Mouse (Mus musculus) A20 (cell line): Measurements from ENCODE around the gene Ints7.

Experiments
- DNase-seq: peaks from one replicate; pipeline ENCODE4 v3.0.0-alpha.2; 2011; ENCODE audit warnings: low read depth, low spot score

Ints7 gene

GRCm38 (mm10) chr1:191632511-191633095 lies 57.2 kb downstream of the Ints7 start:
- no peak for DNase-seq

DNA sequence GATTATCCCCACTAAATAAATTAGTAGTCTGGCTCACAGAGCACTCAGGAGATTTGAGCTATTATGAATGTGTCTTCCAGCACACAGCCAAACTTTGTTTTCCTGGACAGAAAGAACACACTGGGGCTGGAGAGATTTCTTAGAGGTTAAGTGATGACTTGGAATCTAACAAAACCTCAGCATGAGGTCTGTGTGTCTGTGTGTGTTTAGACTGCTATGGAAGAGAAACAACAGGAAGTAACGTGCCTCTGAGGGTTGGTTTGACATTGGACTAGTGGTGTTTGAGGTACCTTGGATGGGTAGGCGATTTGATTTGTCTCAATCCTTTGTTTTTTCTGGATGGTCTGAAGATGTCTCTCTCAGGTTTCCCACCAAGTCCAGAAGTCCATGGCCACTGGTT lies 58.7 kb downstream of the Ints7 start:
- DNase-seq, result no peak

- DNase-seq, result no peak
Observed at GRCm38 (mm10) chr1:191638404-191638803, 63.0 kb downstream of the Ints7 start.

- DNase-seq, result no peak
Observed at GRCm38 (mm10) chr1:191639200-191639807, 63.9 kb downstream of the Ints7 start.

GRCm38 (mm10) chr1:191640146-191640545 lies 64.7 kb downstream of the Ints7 start:
- DNase-seq, result no peak

- DNase-seq, result no peak
Observed at GRCm38 (mm10) chr1:191640848-191641247, 65.4 kb downstream of the Ints7 start.

DNA sequence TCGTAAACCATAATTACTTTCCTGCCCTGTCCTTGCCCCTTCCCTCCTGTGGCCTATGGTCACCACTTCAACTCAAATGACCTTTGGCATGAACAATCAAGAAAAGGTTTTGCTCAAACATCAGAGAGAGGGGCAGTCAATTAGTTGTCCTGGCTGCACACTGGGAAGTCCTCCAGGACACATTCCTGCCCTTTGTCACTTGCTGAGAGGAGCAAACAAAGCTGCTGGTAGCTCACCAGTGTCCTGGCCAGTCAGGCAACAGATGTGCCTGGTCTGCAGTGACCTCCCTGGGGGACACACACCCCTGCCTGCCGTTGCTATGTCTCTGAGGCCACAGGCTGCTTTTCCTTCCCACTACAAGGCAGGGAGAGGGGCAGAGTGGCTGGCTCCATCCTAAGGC lies 66.0 kb downstream of the Ints7 start:
- no peak for DNase-seq

DNA sequence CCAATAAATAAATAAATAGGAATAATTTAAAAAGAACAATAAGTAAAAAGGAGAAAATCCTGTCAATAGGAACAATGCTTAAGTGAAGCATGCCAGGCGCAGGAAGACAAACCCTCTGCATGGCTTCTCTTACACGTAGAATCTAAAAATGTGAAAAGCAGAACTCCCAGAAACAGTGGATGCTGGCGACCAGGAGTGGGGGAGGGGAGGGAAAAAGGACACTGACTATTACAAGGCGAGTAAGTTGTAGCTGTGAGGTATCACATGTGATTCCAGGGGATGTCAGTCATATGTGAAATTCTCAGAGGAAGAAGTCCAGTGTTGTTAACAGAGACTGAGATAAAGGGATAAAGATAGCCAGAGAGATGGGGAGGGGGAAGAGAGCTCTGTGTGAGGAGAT lies 67.5 kb downstream of the Ints7 start:
- DNase-seq, result no peak

GRCm38 (mm10) chr1:191645921-191646320 lies 70.5 kb downstream of the Ints7 start:
- no peak for DNase-seq

DNA sequence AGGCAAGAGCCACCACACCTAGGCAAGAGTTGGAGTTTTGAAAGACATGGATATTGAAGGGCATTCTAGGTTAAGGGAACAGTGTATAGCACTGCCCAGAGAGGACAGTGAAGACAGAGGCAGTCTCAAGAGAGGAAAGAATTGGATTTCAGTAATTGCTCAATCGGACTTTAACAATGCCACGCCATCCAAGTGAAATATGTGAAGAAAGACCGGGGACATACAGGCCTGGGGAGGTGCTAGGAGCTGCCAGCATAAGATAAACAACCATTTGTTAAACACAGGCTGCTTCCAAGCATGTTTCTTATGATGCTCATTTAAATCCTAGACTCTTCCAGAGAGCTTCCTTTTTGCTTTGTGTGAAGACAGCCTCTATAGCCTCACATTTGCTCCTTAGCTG lies 72.2 kb downstream of the Ints7 start:
- no peak for DNase-seq

GRCm38 (mm10) chr1:191659441-191659840 lies 84.0 kb downstream of the Ints7 start:
- no peak for DNase-seq

- peak; percentile 68 for DNase-seq
Observed at GRCm38 (mm10) chr1:191661019-191661796, 85.8 kb downstream of the Ints7 start.

GRCm38 (mm10) chr1:191662178-191662898 lies 86.9 kb downstream of the Ints7 start:
- DNase-seq, result no peak

- DNase-seq, result no peak
Observed at GRCm38 (mm10) chr1:191662899-191663500, 87.6 kb downstream of the Ints7 start.

GRCm38 (mm10) chr1:191663603-191664002 lies 88.2 kb downstream of the Ints7 start:
- no peak for DNase-seq

- no peak for DNase-seq
Observed at GRCm38 (mm10) chr1:191666351-191666750, 90.9 kb downstream of the Ints7 start.

DNA sequence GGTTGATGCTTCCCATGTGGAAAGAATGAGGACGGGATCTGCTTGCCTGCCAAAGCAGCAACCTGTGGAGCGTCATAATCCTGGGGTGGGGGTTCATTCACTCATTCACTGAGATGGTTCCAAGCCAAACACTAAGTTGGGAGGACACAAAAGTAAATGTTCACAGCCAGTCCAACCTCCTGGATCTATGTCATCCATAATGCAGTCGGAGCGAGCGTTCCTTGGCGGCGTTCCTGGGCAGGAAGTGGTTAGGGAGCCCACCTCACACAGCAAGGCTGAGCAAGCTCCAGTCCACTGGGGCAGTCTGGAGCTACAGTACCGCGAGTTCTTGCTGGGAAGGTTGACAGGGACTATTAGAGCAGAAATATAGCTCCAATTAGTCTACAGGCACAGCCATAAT lies 92.6 kb downstream of the Ints7 start:
- no peak for DNase-seq
